Mouse (Mus musculus): Measurements from ENCODE around the gene Hoxa6. TPM values are rescaled to one million over a fixed set of nuclear protein-coding genes. Genes with fewer than 3 reads are reported as not detected.

Hoxa6 gene
- polyA plus RNA-seq, 1 experiment from 2014 or later: 34.7 TPM

DNA sequence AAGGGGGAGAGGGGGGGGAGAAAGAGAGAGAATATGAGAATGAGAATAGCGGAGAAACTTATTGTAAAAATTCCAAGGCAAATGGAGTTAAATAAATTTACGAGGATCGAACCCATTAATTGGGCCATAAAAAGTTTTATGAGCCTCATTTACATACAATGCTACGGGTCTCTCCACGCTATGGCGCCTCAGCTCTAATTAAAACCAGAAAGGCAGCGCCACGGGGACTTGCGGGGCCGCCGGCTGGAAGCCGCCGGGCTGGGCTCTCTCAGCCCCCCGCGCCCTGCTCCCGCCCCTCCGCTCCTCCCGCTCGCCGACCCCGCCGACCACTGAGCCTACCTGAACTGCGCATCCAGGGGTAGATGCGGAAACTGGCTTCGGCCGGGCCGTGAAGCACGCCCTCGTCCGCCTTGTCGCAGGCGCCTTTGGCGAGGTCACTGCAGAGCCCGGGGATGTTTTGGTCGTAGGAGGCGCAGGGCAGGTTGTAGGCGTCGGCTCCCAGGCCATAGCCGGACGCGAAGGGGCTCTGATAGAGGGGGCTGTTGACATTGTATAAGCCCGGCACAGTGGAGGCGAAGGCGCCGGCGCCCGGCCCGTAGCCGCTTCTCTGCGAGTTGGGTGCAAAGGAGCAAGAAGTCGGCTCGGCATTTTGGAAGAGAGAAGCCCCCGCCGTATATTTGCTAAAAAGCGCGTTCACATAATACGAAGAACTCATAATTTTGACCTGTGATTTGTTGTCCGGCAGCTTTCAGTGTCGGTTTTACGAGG lies 8.4 kb upstream of the Hoxa6 start:
- Histone ChIP-seq H3K4me1 (peaks cover 42% of the 10 kb centered on the region), H3K27ac (peak overlapping the region; percentile 99), H3K36me3 (no peaks in the 10 kb centered on the region), H3K4me3 (peak overlapping the region; percentile 82), H3K4me2 (replicated peaks) (peak overlapping the region; percentile 99), H3K9me3 (no peaks in the 10 kb centered on the region), H3K27me3 (replicated peaks) (no peaks in the 10 kb centered on the region), H3K9ac (peak overlapping the region; percentile 100)
- WGBS: 1% methylated on average over 60 of the region's 60 CpGs
- ATAC-seq (ENCODE audit: low FRiP score, low read depth): peak; percentile 11; the same call in 1 of the 2 replicates

DNA sequence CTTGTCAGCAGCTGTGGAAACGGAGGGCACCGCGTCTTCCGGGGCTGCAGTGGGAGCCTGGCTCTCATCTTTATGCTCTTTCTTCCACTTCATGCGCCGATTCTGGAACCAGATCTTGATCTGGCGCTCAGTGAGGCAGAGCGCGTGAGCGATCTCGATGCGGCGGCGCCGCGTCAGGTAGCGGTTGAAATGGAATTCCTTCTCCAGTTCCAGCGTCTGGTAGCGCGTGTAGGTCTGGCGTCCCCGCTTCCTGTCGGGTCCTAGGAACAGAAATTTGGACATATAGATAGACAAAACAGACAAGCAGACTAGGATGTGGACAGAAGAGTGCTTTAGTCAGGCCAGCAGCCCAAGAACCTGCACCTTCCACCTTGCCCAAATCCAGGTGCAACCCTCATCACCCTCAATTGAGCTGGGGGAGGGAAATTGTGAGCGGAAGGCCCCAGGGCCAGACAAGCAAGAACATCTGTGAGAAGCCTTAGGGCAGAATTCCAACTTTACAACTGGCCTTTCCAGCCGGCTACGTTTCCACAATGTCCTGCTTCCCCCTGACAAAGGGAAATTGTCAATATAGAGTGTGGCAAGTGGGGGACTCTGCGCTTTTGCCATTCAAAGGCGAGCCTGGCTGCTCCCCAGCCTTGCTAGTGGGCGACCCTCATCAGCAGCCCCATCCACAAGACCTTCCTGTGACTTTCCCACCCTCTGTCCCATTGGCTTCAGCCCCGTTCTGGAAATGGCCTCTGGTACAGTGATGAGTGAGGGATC lies 7.4 kb upstream of the Hoxa6 start:
- under 1% methylated on average over 30 of the region's 30 CpGs for WGBS
- no peak for ATAC-seq (ENCODE audit: low FRiP score, low read depth)
- Histone ChIP-seq H3K27ac (peak overlapping the region; percentile 99), H3K27me3 (replicated peaks) (no peaks in the 10 kb centered on the region), H3K9me3 (no peaks in the 10 kb centered on the region), H3K4me3 (peak overlapping the region; percentile 82), H3K36me3 (no peaks in the 10 kb centered on the region), H3K9ac (peak overlapping the region; percentile 100), H3K4me2 (replicated peaks) (peak overlapping the region; percentile 99), H3K4me1 (peaks cover 36% of the 10 kb centered on the region)

DNA sequence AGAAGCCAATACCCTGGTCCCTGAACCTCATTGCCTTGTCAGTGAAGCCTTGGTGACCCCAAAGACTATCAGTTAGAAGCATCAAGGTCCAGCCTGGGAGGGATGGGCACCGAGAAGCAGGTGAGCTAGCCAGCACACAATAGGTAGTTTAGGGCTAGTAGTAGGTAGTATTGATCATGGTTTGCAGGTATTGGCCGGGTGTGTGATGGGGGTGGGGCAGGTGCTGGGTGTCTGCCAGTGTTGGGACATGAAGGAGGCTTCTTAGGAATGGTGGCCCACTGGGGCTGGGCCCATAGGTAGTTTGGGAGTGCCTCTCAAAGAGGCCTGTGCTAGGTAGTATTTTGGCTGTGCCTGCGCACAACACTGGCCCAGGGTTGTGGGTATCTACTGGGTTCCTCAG lies 6.5 kb upstream of the Hoxa6 start:
- no peaks in the 10 kb centered on the region for H3K27me3 ChIP-seq (replicated peaks)
- WGBS: 14% methylated on average over 3 of the region's 3 CpGs
- peak overlapping the region; percentile 82 for H3K4me3 ChIP-seq
- H3K4me1 ChIP-seq: peaks cover 36% of the 10 kb centered on the region
- H3K9me3 ChIP-seq: no peaks in the 10 kb centered on the region
- no peaks in the 10 kb centered on the region for H3K36me3 ChIP-seq
- peak overlapping the region; percentile 32; the same call in 1 of the 2 replicates for H3K27ac ChIP-seq
- peak overlapping the region; percentile 99 for H3K4me2 ChIP-seq (replicated peaks)
- ATAC-seq (ENCODE audit: low FRiP score, low read depth): no peak
- peak overlapping the region; percentile 100 for H3K9ac ChIP-seq

DNA sequence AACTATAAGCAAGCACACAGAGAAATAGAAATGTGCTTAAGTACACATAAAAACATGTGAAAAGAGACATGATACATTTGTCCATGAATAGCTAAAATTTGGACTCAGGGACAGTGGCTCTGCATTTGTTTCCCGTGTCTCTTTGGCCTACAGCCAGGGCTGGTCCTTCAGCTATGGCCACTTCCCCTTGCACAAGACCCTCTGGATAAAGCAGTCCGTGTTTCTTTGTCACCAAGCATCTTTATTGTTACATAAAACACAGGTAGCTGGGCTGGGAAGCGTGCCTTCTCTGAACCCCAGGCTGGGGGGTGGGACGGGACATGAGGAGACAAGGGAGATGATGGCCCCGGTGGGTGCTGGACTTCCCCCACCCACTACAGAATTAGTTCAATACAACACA lies 5.7 kb upstream of the Hoxa6 start:
- 12% methylated on average over 5 of the region's 5 CpGs for WGBS
- peak overlapping the region; percentile 100 for H3K9ac ChIP-seq
- H3K4me2 ChIP-seq (replicated peaks): peak overlapping the region; percentile 99
- no peaks in the 10 kb centered on the region for H3K9me3 ChIP-seq
- H3K4me1 ChIP-seq: peaks cover 33% of the 10 kb centered on the region
- peak overlapping the region; percentile 82 for H3K4me3 ChIP-seq
- H3K27ac ChIP-seq: peak overlapping the region; percentile 76
- no peak for ATAC-seq (ENCODE audit: low FRiP score, low read depth)
- H3K27me3 ChIP-seq (replicated peaks): no peaks in the 10 kb centered on the region
- no peaks in the 10 kb centered on the region for H3K36me3 ChIP-seq

DNA sequence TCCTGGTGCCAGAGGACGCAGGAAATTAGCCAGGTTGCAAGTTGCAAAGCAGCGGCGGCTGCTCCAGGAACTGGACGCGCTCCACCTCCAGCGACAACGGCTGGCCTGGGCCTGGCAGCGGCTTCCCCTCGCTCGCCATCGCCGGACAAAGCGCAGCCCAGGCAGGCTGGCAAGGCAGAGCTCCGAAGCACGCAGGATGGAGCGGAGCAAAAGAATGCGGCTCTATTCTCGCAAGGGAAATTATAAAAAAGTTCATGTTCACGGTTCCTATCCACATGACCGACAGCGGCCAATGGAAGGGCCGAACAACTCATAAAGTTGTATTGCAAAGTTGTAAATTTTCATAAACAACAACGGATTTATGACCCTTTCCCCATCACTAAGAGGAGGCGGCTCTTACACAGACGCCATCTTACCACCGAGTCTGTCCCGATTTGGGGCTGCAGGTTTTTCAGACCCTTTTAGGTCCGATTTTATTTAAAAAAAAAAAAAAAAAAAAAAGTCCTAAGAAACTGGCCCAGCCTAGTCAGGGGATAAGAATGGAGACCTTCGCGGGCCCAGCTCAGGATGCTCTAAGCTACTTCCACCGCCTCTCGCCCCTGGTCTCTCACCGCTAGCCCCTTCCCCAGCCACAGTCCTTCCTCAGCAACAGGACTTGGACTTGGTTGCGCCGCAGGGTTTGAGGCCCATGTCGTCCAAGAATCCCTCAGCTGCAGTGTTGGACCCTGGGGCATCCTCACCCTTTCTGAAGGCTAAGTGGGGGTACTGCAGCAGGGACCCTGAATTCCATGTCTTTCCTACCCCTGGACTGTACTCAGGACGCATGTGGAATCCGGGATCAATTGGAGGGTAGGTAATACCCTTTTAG lies 4.8 kb upstream of the Hoxa6 start, which contains the start of the genes Hoxa3 and Gm28308:
Gene Hoxa3 (minus strand): TSS at position 218 of the 868 bp plus-strand sequence.
Gene Gm28308 (minus strand): TSS at position 221 of the 868 bp plus-strand sequence.
- peaks cover 25% of the 10 kb centered on the region for H3K4me1 ChIP-seq
- peak; percentile 52 for ATAC-seq (ENCODE audit: low FRiP score, low read depth)

DNA sequence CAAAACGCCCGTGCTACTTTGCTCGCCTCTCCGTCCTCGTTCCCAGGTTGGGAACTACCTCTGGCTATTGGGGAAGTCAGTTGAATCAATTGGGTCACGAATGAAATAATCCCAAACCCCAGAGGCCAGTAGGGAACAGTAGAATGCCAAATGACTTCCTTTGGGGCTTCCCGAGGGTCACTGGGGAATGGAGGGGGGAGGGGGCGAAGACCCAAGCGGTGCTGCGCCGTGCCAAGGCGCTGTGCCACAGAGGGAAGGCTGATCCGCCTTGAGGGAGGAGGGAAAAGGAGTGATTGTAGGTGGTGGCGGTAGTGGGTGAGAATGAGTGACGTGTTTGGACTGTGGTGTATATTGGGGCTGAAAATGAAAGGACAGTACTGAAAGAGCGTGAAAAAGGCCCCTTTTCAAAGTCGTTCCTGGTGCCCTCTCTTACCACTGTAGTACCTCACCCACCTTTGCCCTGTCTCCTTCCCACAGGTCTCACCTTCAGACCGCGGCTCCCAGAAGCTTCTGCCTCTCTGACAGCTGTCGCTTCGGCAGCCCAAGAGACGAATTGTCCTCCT lies 4.1 kb upstream of the Hoxa6 start:
- Histone ChIP-seq H3K27ac (peak overlapping the region; percentile 100), H3K4me3 (peak overlapping the region; percentile 92), H3K9me3 (no peaks in the 10 kb centered on the region), H3K36me3 (no peaks in the 10 kb centered on the region), H3K9ac (peak overlapping the region; percentile 100), H3K4me1 (peaks cover 27% of the 10 kb centered on the region), H3K27me3 (replicated peaks) (no peaks in the 10 kb centered on the region), H3K4me2 (replicated peaks) (peak overlapping the region; percentile 99)
- WGBS: 1% methylated on average over 22 of the region's 22 CpGs
- ATAC-seq (ENCODE audit: low FRiP score, low read depth): 0 out of 2 replicates have a peak, but pooled peaks have one; percentile 18

More for the DNA sequence above, 4.8 kb upstream of the Hoxa6 start, which contains the start of the genes Hoxa3 and Gm28308:
- WGBS: 1% methylated on average over 38 of the region's 38 CpGs
- no peaks in the 10 kb centered on the region for H3K9me3 ChIP-seq
- H3K4me2 ChIP-seq (replicated peaks): peak within 1 kb of the TSS; percentile 99
- no peaks in the 10 kb centered on the region for H3K36me3 ChIP-seq
- H3K27ac ChIP-seq: peak within 1 kb of the TSS; percentile 100
- peak within 1 kb of the TSS; percentile 92 for H3K4me3 ChIP-seq
- H3K9ac ChIP-seq: peak within 1 kb of the TSS; percentile 100
- H3K27me3 ChIP-seq (replicated peaks): no peaks in the 10 kb centered on the region

GRCm38 (mm10) chr6:52211961-52212360 lies 3.4 kb upstream of the Hoxa6 start:
- WGBS: under 1% methylated on average over 13 of the region's 13 CpGs
- Histone ChIP-seq H3K4me2 (replicated peaks) (peak overlapping the region; percentile 99), H3K36me3 (no peaks in the 10 kb centered on the region; the same call in 1 of the 2 replicates), H3K4me1 (peaks cover 30% of the 10 kb centered on the region), H3K27me3 (replicated peaks) (no peaks in the 10 kb centered on the region), H3K27ac (peak overlapping the region; percentile 100), H3K4me3 (peak overlapping the region; percentile 92), H3K9me3 (no peaks in the 10 kb centered on the region), H3K9ac (peak overlapping the region; percentile 100)
- ATAC-seq (ENCODE audit: low FRiP score, low read depth): no peak

GRCm38 (mm10) chr6:52211170-52211935 lies 2.8 kb upstream of the Hoxa6 start:
- peak overlapping the region; percentile 99 for H3K4me2 ChIP-seq (replicated peaks)
- H3K4me1 ChIP-seq: peaks cover 34% of the 10 kb centered on the region
- H3K9me3 ChIP-seq: no peaks in the 10 kb centered on the region
- H3K36me3 ChIP-seq: peaks cover 2% of the 10 kb centered on the region
- H3K27me3 ChIP-seq (replicated peaks): no peaks in the 10 kb centered on the region
- peak overlapping the region; percentile 100 for H3K9ac ChIP-seq
- peak; percentile 11 for ATAC-seq (ENCODE audit: low FRiP score, low read depth)
- peak overlapping the region; percentile 100 for H3K27ac ChIP-seq
- WGBS: under 1% methylated on average over 37 of the region's 37 CpGs
- peak overlapping the region; percentile 92 for H3K4me3 ChIP-seq

DNA sequence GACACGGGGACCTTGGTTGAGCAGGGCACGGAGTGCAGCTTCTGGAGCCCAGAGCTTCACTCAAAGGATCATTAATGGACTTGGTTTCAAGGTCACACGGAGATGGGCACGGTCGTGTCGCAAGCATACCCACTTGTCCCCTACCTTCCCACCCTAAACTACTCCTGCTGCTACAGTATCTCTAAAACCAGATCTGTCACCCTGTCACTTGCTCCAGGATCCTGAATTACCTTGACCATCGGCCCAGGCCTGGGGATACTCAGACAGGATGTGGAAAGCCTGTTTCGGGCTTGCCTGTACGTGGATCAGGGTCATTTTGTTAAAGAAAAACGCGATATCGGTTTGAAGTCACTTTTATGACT lies 1.1 kb upstream of the Hoxa6 start:
- Histone ChIP-seq H3K4me2 (replicated peaks) (peak overlapping the region; percentile 99), H3K9ac (peak overlapping the region; percentile 100), H3K4me1 (peaks cover 40% of the 10 kb centered on the region), H3K4me3 (peak overlapping the region; percentile 92), H3K27me3 (replicated peaks) (no peaks in the 10 kb centered on the region), H3K27ac (peak overlapping the region; percentile 99), H3K36me3 (peaks cover 18% of the 10 kb centered on the region), H3K9me3 (no peaks in the 10 kb centered on the region)
- no peak for ATAC-seq (ENCODE audit: low FRiP score, low read depth)
- 1% methylated on average over 12 of the region's 12 CpGs for WGBS

- Histone ChIP-seq H3K9ac (peak overlapping the region; percentile 100), H3K27ac (peak overlapping the region; percentile 99), H3K9me3 (no peaks in the 10 kb centered on the region), H3K4me1 (peaks cover 34% of the 10 kb centered on the region), H3K4me2 (replicated peaks) (peak overlapping the region; percentile 99), H3K36me3 (peaks cover 19% of the 10 kb centered on the region), H3K4me3 (peak overlapping the region; percentile 92), H3K27me3 (replicated peaks) (no peaks in the 10 kb centered on the region)
- ATAC-seq (ENCODE audit: low FRiP score, low read depth): peak; percentile 24; the same call in 1 of the 2 replicates
- WGBS: 1% methylated on average over 18 of the region's 18 CpGs
These were observed 554 bp upstream of the Hoxa6 start for GRCm38 (mm10) chr6:52208868-52209684.
